18 mouse cellular contexts compared by ENCODE assay signal in the genomic region with DNA sequence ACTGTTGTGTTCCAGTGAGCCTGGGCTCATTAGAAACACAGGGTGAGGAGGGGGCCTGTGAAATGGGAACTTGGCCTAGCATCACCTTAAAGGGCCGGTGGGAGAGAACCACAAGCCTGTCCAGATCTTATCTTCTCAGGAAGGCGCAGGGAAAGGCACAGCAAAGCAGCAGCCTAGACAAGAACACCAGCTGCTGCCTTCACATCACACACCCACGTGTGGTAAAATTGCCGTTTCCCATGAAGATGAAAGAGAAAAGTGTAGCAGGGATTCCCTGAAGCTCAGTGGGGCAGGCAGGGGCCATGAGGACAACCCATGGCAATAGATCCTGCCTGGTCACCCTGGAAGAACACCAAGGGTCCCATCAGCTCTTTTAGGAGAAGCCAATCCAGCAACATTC. TPM values are rescaled to one million over a fixed set of nuclear protein-coding genes. Genes with fewer than 3 reads are reported as not detected.
DNase-seq lines count a peak whose midpoint lies in the region; TF ChIP-seq lines count a peak whose summit lies in the region.
"Had no signal": no experiment of that assay in that cellular context is flagged by ENCODE, and none has a peak within 500 bp of the region (broad histone marks: within the 10 kb centered on the region; RNA-seq: fewer than 3 reads in every experiment).

No protein-coding gene starts in this region.

- intact Hi-C loops in left cerebral cortex, postnatal 25 days (cut with DNase I) = loop anchor here (5.0 kb wide), 1 partner anchor 52 kb away; no protein-coding TSS in a partner anchor
- intact Hi-C loops in gastrocnemius, adult 2 months (cut with DNase I) = no loop called here

- TF ChIP-seq CTCF in gastrocnemius, adult 2 months (IDR thresholded peaks at IDR 0.05) = no peak

- H3K27ac ChIP-seq in gastrocnemius, adult 2 months = no peak overlapping the region
- H3K27ac ChIP-seq: kidney, embryonic 15.5 days; stomach, embryonic 15.5 days had no signal

- peak; percentile 35 for DNase-seq in layer of hippocampus, adult 9-11 months
- DNase-seq in layer of hippocampus, postnatal 36 days = no peak
- peak; percentile 17 for DNase-seq in induced T-regulatory cell, adult 2 months (ENCODE audit: low read depth)
- peak; percentile 63 to 87 for DNase-seq in left cerebral cortex, postnatal 25 days (ENCODE audit: low spot score in 2 of 2)
- peak; percentile 47 for DNase-seq in thymus, postnatal 14 days
- no peak for DNase-seq in c-Kit-positive CD71-positive TER-119-positive erythroid progenitor cells, embryonic 14.5 days (ENCODE audit: low spot score)
- no peak for DNase-seq in gastrocnemius, adult 2 months
- DNase-seq in cerebellum, adult 11-12 months = no peak
- DNase-seq: adrenal gland, postnatal 36 days; forebrain, postnatal 0 days; heart, postnatal 36 days; liver; lung, adult 18-20 months; lung, postnatal 36 days had no signal

- no peak overlapping the region for H3K4me3 ChIP-seq in gastrocnemius, adult 2 months
- H3K4me3 ChIP-seq: kidney, embryonic 15.5 days; stomach, embryonic 15.5 days had no signal

RNA-seq across cellular contexts. Expression of gene Gm32742, which starts 20.1 kb away (rescaled TPM):
- total RNA-seq in layer of hippocampus, postnatal 36 days (2021) = not detected
- not detected for total RNA-seq in left cerebral cortex, postnatal 25 days (2021)
- total RNA-seq in gastrocnemius, adult 2 months (2021) = not detected
- total RNA-seq: adrenal gland, postnatal 36 days; forebrain, postnatal 0 days; gastrocnemius, postnatal 4 days; heart, postnatal 36 days; layer of hippocampus, adult 18-20 months had no signal

RNA-seq across cellular contexts. Expression of gene Pou2af1, which starts 28.1 kb away (rescaled TPM):
- total RNA-seq in layer of hippocampus, postnatal 36 days (2021) = not detected
- total RNA-seq in left cerebral cortex, postnatal 25 days (2021) = under 1 TPM in 1 of 2 experiments, not detected in 1; 0.16 TPM
- not detected for total RNA-seq in gastrocnemius, adult 2 months (2021)
- total RNA-seq: adrenal gland, postnatal 36 days had no signal

Comparison
In these comparisons a context has a peak if more than half of its experiments do, and no peak if none do; other contexts are left out.
1. DNase-seq: peak in layer of hippocampus, adult 9-11 months (single experiment), induced T-regulatory cell, adult 2 months (single experiment), left cerebral cortex, postnatal 25 days (2 of 2) and thymus, postnatal 14 days (single experiment); none in layer of hippocampus, postnatal 36 days (0 of 2), c-Kit-positive CD71-positive TER-119-positive erythroid progenitor cells, embryonic 14.5 days (single experiment), gastrocnemius, adult 2 months (single experiment) and cerebellum, adult 11-12 months (single experiment).